Mouse (Mus musculus) frontal cortex, postnatal 10 days (tissue): Measurements from ENCODE around the gene Socs3.

Experiments
- DNase-seq, 2 experiments: peaks; one replicate each; pipeline ENCODE4 v3.0.0; 2022; ENCODE audit warnings: low spot score in 2 of 2, mixed read lengths in 1 of 2

Socs3 gene

GRCm38 (mm10) chr11:117995661-117996060 lies 25.8 kb upstream of the Socs3 start:
- no peak for DNase-seq

GRCm38 (mm10) chr11:117995255-117995654 lies 25.4 kb upstream of the Socs3 start:
- DNase-seq, result no peak

- no peak for DNase-seq
These were observed 24.6 kb upstream of the Socs3 start for GRCm38 (mm10) chr11:117994250-117995057.

- DNase-seq, result no peak
These were observed 23.6 kb upstream of the Socs3 start for GRCm38 (mm10) chr11:117993190-117994175.

GRCm38 (mm10) chr11:117991502-117992470 lies 21.9 kb upstream of the Socs3 start:
- no peak for DNase-seq

- no peak for DNase-seq
These were observed 20.1 kb upstream of the Socs3 start for GRCm38 (mm10) chr11:117989926-117990325.

GRCm38 (mm10) chr11:117989241-117989640 lies 19.4 kb upstream of the Socs3 start:
- DNase-seq, result no peak

- DNase-seq, result no peak
These were observed 18.1 kb upstream of the Socs3 start for GRCm38 (mm10) chr11:117987968-117988367.

- DNase-seq, result no peak
These were observed 17.2 kb upstream of the Socs3 start for GRCm38 (mm10) chr11:117987032-117987451.

- peak; percentile 83 to 91 for DNase-seq
These were observed 16.5 kb upstream of the Socs3 start, which contains the start of gene Pgs1 for GRCm38 (mm10) chr11:117986126-117987031. Gene Pgs1 (plus strand): TSS chr11:117986292.

GRCm38 (mm10) chr11:117983770-117984169 lies 13.9 kb upstream of the Socs3 start:
- DNase-seq, result no peak

- DNase-seq, result no peak
These were observed 12.6 kb upstream of the Socs3 start for GRCm38 (mm10) chr11:117982426-117982825.

- no peak for DNase-seq
These were observed 9.5 kb upstream of the Socs3 start for GRCm38 (mm10) chr11:117979388-117979787.

GRCm38 (mm10) chr11:117977694-117978360 lies 8.0 kb upstream of the Socs3 start:
- no peak for DNase-seq

- DNase-seq, result no peak
These were observed 6.3 kb upstream of the Socs3 start for GRCm38 (mm10) chr11:117976081-117976582.

GRCm38 (mm10) chr11:117975211-117975967 lies 5.5 kb upstream of the Socs3 start:
- DNase-seq, result no peak

- DNase-seq, result no peak
These were observed 4.7 kb upstream of the Socs3 start for GRCm38 (mm10) chr11:117974327-117975125.

- DNase-seq, result no peak
These were observed 3.7 kb upstream of the Socs3 start for GRCm38 (mm10) chr11:117973569-117973968.
